Mouse (Mus musculus) cortical plate, adult 2 months (tissue): Measurements from ENCODE around the gene Ribc2.
A peak's percentile ranks its signal among the peaks of the same experiment; 100 is the strongest.

ENCODE experiments used
- CTCF ChIP-seq: fragments of 200-500 bp; IDR thresholded peaks from 2 replicates; pipeline ENCODE4 v1.5.1; 2011; ENCODE audit warnings: mild to moderate bottlenecking, control low read depth, low read length; ENCODE audit not compliant: insufficient read depth; ENCODE audit errors: extremely low read depth
- POLR2A ChIP-seq: fragments of 200-500 bp; IDR thresholded peaks from 2 replicates; pipeline ENCODE4 v1.6.1; 2011; ENCODE audit warnings: mild to moderate bottlenecking, low read length, control low read depth; ENCODE audit not compliant: insufficient read depth; ENCODE audit errors: extremely low read depth

GRCm38 (mm10) chr15:85151433-85151918, 19.6 kb downstream of the Ribc2 start:
- peak; percentile 92 for TF ChIP-seq CTCF
- TF ChIP-seq POLR2A: no peak
